17 mouse cellular contexts compared by ENCODE assay signal in the genomic region with DNA sequence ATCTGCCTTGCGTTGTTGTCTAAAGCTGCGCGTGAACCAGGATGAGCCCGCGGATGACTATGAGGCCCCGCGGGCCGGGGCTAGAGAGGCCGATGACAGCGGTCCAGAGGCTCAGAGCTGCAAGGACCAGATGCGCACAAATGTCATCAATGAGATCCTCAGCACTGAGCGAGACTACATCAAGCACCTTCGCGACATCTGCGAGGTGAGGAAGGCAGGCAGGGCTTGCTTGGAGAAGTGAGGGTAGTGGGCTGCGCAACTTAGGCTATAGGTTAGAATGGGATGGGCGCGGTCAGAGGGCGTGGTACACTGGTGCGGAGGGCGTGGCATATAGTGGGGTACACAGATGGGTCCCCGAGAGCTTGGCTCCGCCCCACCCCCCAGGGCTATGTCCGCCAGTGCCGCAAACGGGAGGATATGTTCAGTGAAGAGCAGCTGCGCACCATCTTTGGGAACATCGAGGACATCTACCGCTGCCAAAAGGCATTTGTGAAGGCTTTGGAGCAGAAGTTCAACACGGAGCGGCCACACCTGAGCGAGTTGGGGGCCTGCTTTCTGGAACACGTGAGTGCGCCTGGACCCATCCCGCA. TPM values are rescaled to one million over a fixed set of nuclear protein-coding genes. Genes with fewer than 3 reads are reported as not detected.
DNase-seq lines count a peak whose midpoint lies in the region; ATAC-seq lines count a peak whose summit lies in the region.
"Had no signal": no experiment of that assay in that cellular context is flagged by ENCODE, and none has a peak within 500 bp of the region (broad histone marks: within the 10 kb centered on the region; RNA-seq: fewer than 3 reads in every experiment).

No protein-coding gene starts in this region.

- H3K4me2 ChIP-seq in forebrain, embryonic 11.5 days (ENCODE audit: low read depth, low read length, severe bottlenecking): no peak overlapping the region
- H3K4me2 ChIP-seq in forebrain, embryonic 16.5 days (ENCODE audit: low read length): no peak overlapping the region
- H3K4me2 ChIP-seq: forebrain, embryonic 15.5 days; limb, embryonic 12.5 days; lung, embryonic 14.5 days had no signal

- DNase-seq in forebrain, embryonic 11.5 days (ENCODE audit: low spot score): peak; percentile 56
- DNase-seq in layer of hippocampus, adult 11-12 months (ENCODE audit: low spot score): peak; percentile 50
- DNase-seq in layer of hippocampus, adult 18-20 months (ENCODE audit: low spot score in 2 of 2): no peak
- peak; percentile 27 for DNase-seq in retina, postnatal 1 day
- DNase-seq in retina, embryonic 14.5 days (ENCODE audit: low spot score): no peak
- peak; percentile 31 for DNase-seq in testis, postnatal 14 days (ENCODE audit: low spot score)
- DNase-seq in lung, postnatal 4 days: no peak
- DNase-seq: gastrocnemius, adult 2 months; layer of hippocampus, postnatal 36 days; lung, embryonic 14.5 days; thymus, postnatal 14 days had no signal

- no peak for ATAC-seq in forebrain, embryonic 11.5 days (replicated peaks; ENCODE audit: low FRiP score)
- ATAC-seq in forebrain, embryonic 16.5 days: no peak
- ATAC-seq: forebrain, embryonic 15.5 days had no signal

- no peaks in the 10 kb centered on the region for H3K27me3 ChIP-seq in forebrain, embryonic 11.5 days (ENCODE audit: control insufficient read depth, insufficient read depth, low read length)
- H3K27me3 ChIP-seq in forebrain, embryonic 16.5 days (replicated peaks; ENCODE audit: control insufficient read depth, insufficient read depth, low read length): no peaks in the 10 kb centered on the region
- H3K27me3 ChIP-seq: forebrain, embryonic 15.5 days had no signal

- H3K4me3 ChIP-seq in forebrain, embryonic 11.5 days (ENCODE audit: low read depth, low read length): no peak overlapping the region
- no peak overlapping the region for H3K4me3 ChIP-seq in forebrain, embryonic 16.5 days (replicated peaks; ENCODE audit: low read length)
- H3K4me3 ChIP-seq: forebrain, embryonic 15.5 days; gastrocnemius, adult 2 months; limb, embryonic 12.5 days; midbrain, embryonic 10.5 days; myocyte had no signal

- no peak overlapping the region for H3K27ac ChIP-seq in forebrain, embryonic 11.5 days (ENCODE audit: low read depth, low read length)
- H3K27ac ChIP-seq in forebrain, embryonic 16.5 days (ENCODE audit: low read length): no peak overlapping the region
- H3K27ac ChIP-seq: forebrain, embryonic 15.5 days; gastrocnemius, adult 2 months; kidney, postnatal 0 days; limb, embryonic 12.5 days; midbrain, embryonic 10.5 days had no signal

- no peaks in the 10 kb centered on the region; the same call in 1 of the 2 replicates for H3K4me1 ChIP-seq in forebrain, embryonic 11.5 days (replicated peaks; ENCODE audit: control insufficient read depth, insufficient read depth, low read length)
- H3K4me1 ChIP-seq in forebrain, embryonic 16.5 days (replicated peaks; ENCODE audit: control insufficient read depth, insufficient read depth, low read length): peaks cover 29% of the 10 kb centered on the region

- no peaks in the 10 kb centered on the region for H3K9me3 ChIP-seq in forebrain, embryonic 11.5 days (ENCODE audit: control insufficient read depth, low read length)
- no peaks in the 10 kb centered on the region for H3K9me3 ChIP-seq in forebrain, embryonic 16.5 days (ENCODE audit: control insufficient read depth, low read length)
- H3K9me3 ChIP-seq: forebrain, embryonic 15.5 days; limb, embryonic 12.5 days; midbrain, embryonic 10.5 days had no signal

- no peak overlapping the region for H3K9ac ChIP-seq in forebrain, embryonic 11.5 days (ENCODE audit: low read length)
- no peak overlapping the region for H3K9ac ChIP-seq in forebrain, embryonic 16.5 days (replicated peaks; ENCODE audit: low read depth, low read length)
- H3K9ac ChIP-seq: forebrain, embryonic 15.5 days; limb, embryonic 12.5 days; lung, embryonic 14.5 days had no signal

- H3K36me3 ChIP-seq in forebrain, embryonic 11.5 days (ENCODE audit: control insufficient read depth, insufficient read depth, low read length): peaks cover under 1% of the 10 kb centered on the region; the same call in 1 of the 2 replicates
- H3K36me3 ChIP-seq in forebrain, embryonic 16.5 days (ENCODE audit: control insufficient read depth, insufficient read depth): peaks cover 4% of the 10 kb centered on the region; the same call in 1 of the 2 replicates

- 16% methylated on average over 35 of the region's 35 CpGs for WGBS in forebrain, embryonic 11.5 days
- WGBS in forebrain, embryonic 16.5 days: 26% methylated on average over 35 of the region's 35 CpGs

RNA-seq across cellular contexts. Expression of gene Fam168b, which starts 36.8 kb away (rescaled TPM):
- 147 and 156 TPM in 2 replicates for polyA plus RNA-seq in forebrain, embryonic 11.5 days (2014; fragmentation: Nextera tagmentation; extraction: Ambion mirVana)
- 161 and 186 TPM in 2 replicates for polyA plus RNA-seq in forebrain, embryonic 16.5 days (2015; fragmentation: Nextera tagmentation; extraction: Ambion mirVana)
- total RNA-seq in layer of hippocampus, adult 18-20 months (2021): 100 to 1,000 TPM; 227 to 236 TPM

RNA-seq across cellular contexts. Expression of gene Plekhb2, which starts 43.8 kb away (rescaled TPM):
- 50.2 and 50.3 TPM in 2 replicates for polyA plus RNA-seq in forebrain, embryonic 11.5 days (2014; fragmentation: Nextera tagmentation; extraction: Ambion mirVana)
- 73.9 and 86.4 TPM in 2 replicates for polyA plus RNA-seq in forebrain, embryonic 16.5 days (2015; fragmentation: Nextera tagmentation; extraction: Ambion mirVana)
- total RNA-seq in layer of hippocampus, adult 18-20 months (2021): 100 to 1,000 TPM; 214 to 227 TPM

Comparison
In these comparisons a context has a peak if more than half of its experiments do, and no peak if none do; other contexts are left out.
1. DNase-seq: peak in forebrain, embryonic 11.5 days (single experiment), layer of hippocampus, adult 11-12 months (single experiment), retina, postnatal 1 day (single experiment) and testis, postnatal 14 days (single experiment); none in layer of hippocampus, adult 18-20 months (0 of 2), retina, embryonic 14.5 days (single experiment) and lung, postnatal 4 days (0 of 2).